Mouse (Mus musculus): ENCODE measurements around the gene Cebpb.
A peak's percentile ranks its signal among the peaks of the same experiment; 100 is the strongest.

Cebpb gene

DNA sequence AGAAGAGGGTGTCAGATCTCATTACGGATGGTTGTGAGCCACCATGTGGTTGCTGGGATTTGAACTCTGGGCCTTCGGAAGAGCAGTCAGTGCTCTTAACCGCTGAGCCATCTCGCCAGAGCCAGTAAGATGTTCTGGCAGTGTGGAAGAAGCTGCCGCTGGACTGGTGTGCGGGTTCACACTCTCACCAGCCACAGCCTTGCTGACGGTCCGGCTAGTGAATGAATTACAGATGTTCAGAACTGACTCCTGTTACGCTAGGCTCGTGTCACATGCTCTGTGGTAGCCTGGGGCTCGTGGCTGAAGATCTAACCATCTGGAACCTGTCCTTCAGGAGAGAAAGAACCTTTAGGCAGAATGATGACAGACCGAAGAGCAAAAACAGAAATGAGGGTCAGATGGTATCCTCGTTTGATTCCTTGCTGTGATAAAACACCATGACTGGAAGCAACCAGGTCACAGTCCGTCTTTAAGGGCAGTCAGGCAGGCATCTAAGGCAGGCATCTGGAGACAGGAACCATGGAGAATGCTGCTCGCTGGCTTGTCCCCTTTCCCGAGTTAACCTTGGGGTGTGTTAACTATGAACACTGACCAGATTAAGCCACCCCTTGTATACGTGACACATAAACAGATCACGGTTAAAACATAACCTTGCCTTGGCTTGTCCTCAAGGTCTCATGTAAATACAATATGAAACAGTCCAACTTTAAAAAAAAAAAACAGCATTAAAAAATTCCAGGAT is 22.6 kb upstream of the Cebpb start:
- no peak for DNase-seq (ENCODE audit: low spot score)

GRCm38 (mm10) chr2:167668426-167668825 is 20.3 kb upstream of the Cebpb start:
- DNase-seq (ENCODE audit: low spot score) = no peak

- DNase-seq (ENCODE audit: low spot score) = no peak
Observed at GRCm38 (mm10) chr2:167669398-167669797, 19.3 kb upstream of the Cebpb start.

DNA sequence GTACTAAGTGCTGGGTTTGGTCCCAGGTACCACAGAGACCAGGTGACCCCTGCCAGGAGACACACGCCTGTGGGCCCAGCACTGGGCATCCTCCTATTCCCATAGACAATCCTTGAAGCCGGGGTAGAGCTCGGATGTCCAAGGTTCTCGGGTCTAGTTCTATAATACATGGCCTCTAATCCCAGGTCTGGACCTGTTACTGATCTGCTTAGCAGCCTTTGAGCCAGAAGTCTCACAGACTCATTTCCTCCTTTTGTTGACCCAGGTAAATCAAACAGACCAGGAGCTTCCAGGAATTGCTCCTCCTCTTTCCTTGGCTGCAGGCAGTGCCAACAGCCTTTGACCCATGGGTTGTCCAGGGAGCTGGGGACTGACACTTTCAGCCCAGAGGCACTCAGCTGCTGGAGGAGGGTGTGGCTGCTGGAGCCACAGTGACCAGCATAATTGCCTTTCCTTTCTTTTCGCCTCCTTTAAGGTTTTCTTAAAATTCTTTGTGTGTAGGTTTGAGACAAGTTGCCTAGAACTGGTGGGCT is 17.5 kb upstream of the Cebpb start:
- DNase-seq (ENCODE audit: low spot score) = no peak

DNA sequence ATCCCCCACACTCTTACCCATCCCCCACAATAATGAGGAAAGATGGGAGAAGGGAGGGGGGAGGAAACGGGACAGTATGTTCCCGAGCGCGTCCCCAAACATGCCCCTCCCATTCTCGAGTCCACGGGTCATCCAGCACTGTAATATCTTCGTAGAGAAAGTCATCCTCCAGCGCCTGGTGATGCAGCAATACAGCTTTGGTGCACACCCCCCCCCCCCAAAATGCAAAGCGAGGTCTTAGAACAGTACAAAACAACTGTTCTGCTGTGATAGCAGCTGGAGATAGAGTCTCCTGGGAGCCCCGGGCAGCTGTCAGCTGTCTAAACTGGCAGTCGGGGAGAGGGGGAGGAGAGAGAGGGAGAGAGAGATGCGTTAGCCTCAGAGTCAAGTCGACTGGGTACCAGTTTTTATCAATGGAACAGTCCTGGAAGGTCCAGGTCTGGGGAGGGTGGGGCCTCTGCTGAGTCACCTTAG is 16.5 kb upstream of the Cebpb start:
- no peak for DNase-seq (ENCODE audit: low spot score)

- no peak for DNase-seq (ENCODE audit: low spot score)
Observed at GRCm38 (mm10) chr2:167675120-167675909, 13.4 kb upstream of the Cebpb start.

- DNase-seq (ENCODE audit: low spot score) = no peak
Observed at GRCm38 (mm10) chr2:167678600-167678999, 10.1 kb upstream of the Cebpb start.

- peak; percentile 72 for DNase-seq (ENCODE audit: low spot score)
Observed at GRCm38 (mm10) chr2:167679902-167680430, 8.7 kb upstream of the Cebpb start.

DNA sequence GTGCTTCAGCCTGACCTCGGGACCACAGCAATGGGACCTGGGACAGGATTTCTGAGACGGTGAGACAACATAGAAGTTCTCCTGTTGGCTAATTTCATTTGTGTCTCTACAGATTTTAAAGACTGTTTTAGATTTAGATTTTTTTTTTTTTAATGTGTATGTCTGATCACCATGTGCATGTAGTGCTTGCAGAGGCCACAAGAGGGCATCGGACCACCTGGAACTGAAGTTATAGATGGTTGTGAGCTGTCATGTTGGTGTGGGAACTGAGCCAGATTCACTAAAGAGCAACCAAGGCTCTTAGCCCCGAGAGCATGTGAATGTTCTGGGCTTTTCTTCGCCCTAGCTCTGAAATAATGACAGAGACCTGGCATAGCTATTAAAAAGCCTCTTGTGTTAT is 8.1 kb upstream of the Cebpb start:
- peak; percentile 67 for DNase-seq (ENCODE audit: low spot score)

- DNase-seq (ENCODE audit: low spot score) = no peak
Observed at GRCm38 (mm10) chr2:167683721-167684120, 5.0 kb upstream of the Cebpb start.

GRCm38 (mm10) chr2:167685137-167685536 is 3.6 kb upstream of the Cebpb start:
- DNase-seq (ENCODE audit: low spot score) = peak; percentile 91

DNA sequence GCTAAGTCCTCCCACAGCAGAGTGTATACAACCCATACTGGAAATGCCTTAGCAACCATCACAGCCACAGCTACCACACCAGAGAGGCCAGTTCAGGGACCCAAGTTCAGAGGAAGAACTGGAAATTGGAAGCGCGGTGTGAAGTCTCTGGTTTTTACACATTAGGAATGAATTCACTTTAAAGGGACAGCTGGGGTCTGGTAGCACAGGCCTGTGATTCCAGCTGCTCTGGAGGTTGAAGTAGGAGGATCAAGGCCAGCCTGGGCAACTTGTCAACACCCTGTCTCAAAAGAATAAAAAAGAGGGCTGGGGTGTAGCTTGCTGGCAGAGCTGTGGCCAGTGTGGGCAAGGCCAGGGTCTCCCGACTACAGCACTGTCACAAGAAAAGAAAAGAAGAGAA is 2.9 kb upstream of the Cebpb start:
- no peak for DNase-seq (ENCODE audit: low spot score)

DNA sequence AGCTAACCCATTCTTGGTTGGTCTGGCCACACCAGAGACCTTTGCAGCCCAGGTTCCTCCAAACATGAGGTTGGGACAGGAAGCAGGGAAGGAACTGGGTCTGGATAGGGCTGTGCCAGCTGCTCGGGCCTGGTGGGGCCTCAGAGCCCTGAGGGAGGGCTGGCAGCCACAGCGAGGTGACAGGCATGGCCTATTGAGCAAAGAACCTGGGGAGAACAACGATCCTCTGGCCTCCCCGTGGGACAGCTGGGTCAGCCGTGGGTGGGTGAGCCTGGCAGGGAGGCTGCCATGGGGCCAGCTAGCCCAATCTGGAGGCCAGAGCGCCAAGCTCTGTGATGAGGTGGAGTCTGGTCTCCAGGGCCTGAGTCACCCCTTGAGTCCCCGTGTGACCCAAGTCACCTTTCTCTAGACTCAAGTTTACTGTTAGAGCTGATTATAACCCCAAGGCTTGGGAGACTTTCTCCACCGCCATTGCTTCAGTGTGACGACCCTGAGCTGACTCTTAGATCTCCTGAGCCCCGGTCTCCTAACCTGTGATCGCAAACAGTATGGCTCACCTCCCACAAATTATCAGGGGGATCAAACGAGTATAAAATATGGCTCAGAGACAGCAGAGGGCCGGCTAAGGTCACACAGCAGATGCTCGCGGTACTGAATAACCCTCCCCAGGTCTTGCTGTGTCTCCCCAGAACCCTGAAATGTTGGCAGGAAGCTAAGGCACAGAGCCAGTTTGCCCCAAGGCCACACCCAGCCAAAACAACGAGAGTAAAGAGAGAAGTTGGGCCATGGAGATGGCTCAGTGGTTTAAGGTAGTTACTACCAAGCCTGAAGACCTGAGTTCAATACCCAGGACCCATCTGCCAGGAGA is 2.1 kb upstream of the Cebpb start:
- DNase-seq (ENCODE audit: low spot score) = no peak

GRCm38 (mm10) chr2:167687250-167687586 is 1.5 kb upstream of the Cebpb start:
- DNase-seq (ENCODE audit: low spot score) = no peak

DNA sequence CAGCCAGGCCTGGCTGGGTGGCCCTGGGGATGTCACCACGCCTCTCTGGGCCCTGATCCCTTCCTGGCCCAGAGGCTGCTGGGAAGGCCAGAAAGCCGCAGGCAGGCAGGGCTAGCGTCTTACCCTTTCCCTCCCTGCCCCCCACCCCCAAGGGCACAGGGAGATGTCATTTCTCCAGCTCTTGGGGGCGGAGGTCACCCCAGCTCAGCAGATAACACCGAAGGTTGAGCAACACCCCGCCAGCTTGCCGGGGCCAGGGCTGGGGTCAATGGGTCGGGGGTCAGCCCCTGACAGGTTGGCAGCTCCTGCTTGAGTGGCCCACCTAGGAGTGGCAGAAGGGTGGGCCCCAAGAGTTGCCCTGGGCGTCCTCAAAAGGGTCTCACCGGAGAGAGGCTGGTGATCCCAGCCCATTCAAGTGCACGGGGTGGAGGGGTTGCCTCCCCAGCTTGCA is 1.0 kb upstream of the Cebpb start:
- no peak for DNase-seq (ENCODE audit: low spot score)

DNA sequence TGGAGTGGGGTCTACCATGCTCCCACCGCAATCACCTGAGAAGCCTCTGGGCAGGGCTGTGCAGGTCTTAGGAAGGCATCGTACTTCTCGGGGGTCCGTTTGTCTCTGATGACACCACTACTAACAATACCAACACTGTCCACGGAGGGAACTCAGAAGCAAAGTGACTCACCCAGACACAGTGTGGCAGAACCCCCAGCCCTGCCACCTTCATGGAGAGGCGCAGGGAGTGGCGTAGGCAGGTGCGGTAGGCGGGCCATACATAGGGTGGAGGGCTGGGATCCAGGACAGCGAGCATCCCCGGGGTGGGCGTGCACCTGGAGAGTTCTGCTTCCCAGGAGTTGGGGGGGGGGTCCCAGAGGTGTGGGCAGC is 603 bp upstream of the Cebpb start:
- no peak for DNase-seq (ENCODE audit: low spot score)

DNA sequence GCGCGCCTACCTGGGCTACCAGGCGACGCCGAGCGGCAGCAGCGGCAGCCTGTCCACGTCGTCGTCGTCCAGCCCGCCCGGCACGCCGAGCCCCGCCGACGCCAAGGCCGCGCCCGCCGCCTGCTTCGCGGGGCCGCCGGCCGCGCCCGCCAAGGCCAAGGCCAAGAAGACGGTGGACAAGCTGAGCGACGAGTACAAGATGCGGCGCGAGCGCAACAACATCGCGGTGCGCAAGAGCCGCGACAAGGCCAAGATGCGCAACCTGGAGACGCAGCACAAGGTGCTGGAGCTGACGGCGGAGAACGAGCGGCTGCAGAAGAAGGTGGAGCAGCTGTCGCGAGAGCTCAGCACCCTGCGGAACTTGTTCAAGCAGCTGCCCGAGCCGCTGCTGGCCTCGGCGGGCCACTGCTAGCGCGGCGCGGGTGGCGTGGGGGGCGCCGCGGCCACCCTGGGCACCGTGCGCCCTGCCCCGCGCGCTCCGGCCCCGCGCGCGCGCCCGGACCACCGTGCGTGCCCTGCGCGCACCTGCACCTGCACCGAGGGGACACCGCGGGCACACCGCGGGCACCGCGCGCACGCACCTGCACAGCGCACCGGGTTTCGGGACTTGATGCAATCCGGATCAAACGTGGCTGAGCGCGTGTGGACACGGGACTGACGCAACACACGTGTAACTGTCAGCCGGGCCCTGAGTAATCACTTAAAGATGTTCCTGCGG is 945 bp downstream of the Cebpb start, which contains the start of gene Tmem189:
Tmem189 (minus strand) TSS at position 322 of the 718 bp plus-strand sequence.
- DNase-seq (ENCODE audit: low spot score) = no peak

DNA sequence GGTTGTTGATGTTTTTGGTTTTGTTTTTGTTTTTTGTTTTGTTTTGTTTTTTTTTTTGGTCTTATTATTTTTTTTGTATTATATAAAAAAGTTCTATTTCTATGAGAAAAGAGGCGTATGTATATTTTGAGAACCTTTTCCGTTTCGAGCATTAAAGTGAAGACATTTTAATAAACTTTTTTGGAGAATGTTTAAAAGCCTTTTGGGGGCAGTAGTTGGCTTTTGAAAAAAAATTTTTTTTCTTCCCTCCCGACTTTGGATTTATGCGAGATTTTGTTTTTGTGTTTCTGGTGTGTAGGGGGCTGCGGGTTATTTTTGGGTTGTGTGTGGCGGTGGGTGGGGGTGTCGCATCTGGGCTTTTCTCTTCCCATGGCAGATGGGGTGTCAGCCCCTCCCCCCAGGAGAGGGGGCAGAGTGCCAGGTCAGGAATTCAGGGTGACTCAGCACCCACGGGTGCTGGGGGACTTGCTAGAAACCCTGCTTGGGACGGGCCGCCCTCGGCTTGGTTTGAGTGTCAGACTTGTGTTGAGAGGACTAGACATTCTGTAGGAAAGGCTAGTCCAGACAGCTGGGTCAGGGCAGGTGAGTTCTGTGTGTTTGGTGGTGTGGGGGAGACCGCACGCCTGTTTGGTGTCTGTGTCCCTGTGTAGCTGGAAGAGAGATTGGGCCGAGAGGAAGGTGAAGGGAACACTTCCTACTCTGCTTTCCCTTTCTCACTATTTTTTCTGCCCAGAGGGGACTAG is 1.7 kb downstream of the Cebpb start:
- DNase-seq (ENCODE audit: low spot score) = no peak

DNA sequence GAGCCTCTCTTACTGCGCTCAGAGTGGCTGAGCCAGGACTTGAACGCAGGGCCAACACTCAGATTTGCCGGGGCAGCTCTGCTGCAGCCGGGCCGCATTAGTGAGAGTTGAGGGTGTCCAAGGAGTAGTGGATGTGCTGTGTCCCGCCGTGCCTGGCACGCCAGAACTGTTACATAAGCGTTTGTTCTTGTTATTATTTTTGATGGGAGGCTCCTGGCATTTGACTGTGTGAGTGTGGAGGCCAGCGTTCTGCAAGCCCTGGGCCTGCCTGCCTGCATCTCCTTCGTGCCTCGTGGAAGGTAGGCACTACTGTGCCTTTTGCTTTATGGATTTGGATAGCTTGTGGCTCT is 2.2 kb downstream of the Cebpb start:
- DNase-seq (ENCODE audit: low spot score) = no peak

- no peak for DNase-seq (ENCODE audit: low spot score)
Observed at GRCm38 (mm10) chr2:167691410-167691809, 2.7 kb downstream of the Cebpb start.
